Mouse (Mus musculus) heart, embryonic 16.5 days (tissue): ENCODE data around the gene Htr2a. TPM values are rescaled to one million over a fixed set of nuclear protein-coding genes. Genes with fewer than 3 reads are reported as not detected.

Experiments used
- ATAC-seq: fragments of 200-750 bp; cut with Nextera tagmentation; replicated peaks from 2 replicates; pipeline ENCODE4 v1.8.0; 2017; ENCODE audit warnings: moderate number of reproducible peaks; ENCODE audit not compliant: insufficient read depth, low FRiP score; ENCODE audit errors: extremely low read depth
- H3K27ac ChIP-seq: fragments of 300-500 bp; sonication (generic); 2 replicates; pipeline ENCODE4 v1.5.1; 2014; ENCODE audit warnings: mild to moderate bottlenecking, low read length, control low read depth, moderate library complexity
- H3K27me3 ChIP-seq: fragments of 300-500 bp; sonication (generic); 2 replicates; pipeline ENCODE4 v1.6.1; 2014; ENCODE audit warnings: low read length, mixed read lengths; ENCODE audit not compliant: control insufficient read depth, insufficient read depth
- H3K36me3 ChIP-seq: fragments of 300-500 bp; sonication (generic); 2 replicates; pipeline ENCODE4 v1.6.1; 2014; ENCODE audit not compliant: control insufficient read depth, insufficient read depth
- H3K4me1 ChIP-seq: fragments of 300-500 bp; sonication (generic); 2 replicates; pipeline ENCODE4 v1.6.1; 2014; ENCODE audit warnings: low read length, mixed read lengths; ENCODE audit not compliant: control insufficient read depth, insufficient read depth
- H3K4me2 ChIP-seq: fragments of 300-500 bp; sonication (generic); 2 replicates; pipeline ENCODE4 v1.6.1; 2014; ENCODE audit warnings: low read depth, mild to moderate bottlenecking, control low read depth, low read length
- H3K4me3 ChIP-seq: fragments of 300-500 bp; sonication (generic); 2 replicates; pipeline ENCODE4 v1.5.1; 2014; ENCODE audit warnings: mild to moderate bottlenecking, control low read depth, low read length
- H3K9ac ChIP-seq: fragments of 300-500 bp; sonication (generic); 2 replicates; pipeline ENCODE4 v1.6.1; 2014; ENCODE audit warnings: low read length, control low read depth
- H3K9me3 ChIP-seq: fragments of 300-500 bp; sonication (generic); replicated peaks from 2 replicates; pipeline ENCODE4 v1.6.1; 2016; ENCODE audit warnings: low read length; ENCODE audit not compliant: control insufficient read depth
- WGBS: fragments of 180-500 bp; shearing (Covaris S2); extraction: QIAGEN DNeasy Blood & Tissue Kit; methylation state at CpG from one replicate; pipeline ENCODE4 v1.1.7; 2014; 5-methylcytosine and 5-hydroxymethylcytosine counted together
- polyA plus RNA-seq: library from polyadenylated mRNA; unstranded; fragments of >200 nt; fragmentation: Nextera tagmentation; extraction: Ambion mirVana; gene quantifications from 2 replicates; pipeline ENCODE4 v1.2.1, GENCODE M21; 2015

Gene Htr2a
- polyA plus RNA-seq, 1 experiment from 2014 or later = 0.88 TPM

DNA sequence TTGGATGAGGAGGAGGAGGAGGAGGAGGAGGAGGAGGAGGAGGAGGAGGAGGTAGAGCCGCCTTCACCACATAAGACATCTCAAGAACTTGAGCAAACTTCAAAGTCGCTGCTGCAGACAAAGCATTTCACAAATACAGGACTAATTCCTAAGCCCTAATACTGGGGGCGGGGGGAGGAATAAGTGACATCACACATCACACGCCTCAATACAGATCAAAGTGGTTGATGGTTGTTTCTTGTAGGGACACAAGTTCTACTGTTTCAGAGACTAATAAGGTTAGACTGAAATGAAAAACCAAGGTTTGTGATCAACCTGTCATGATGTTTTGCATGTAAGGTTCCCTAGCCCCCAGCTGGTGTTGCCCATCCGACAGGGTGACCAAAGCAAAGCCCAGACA lies 39.2 kb downstream of the Htr2a start:
- H3K9me3 ChIP-seq = no peaks in the 10 kb centered on the region
- H3K4me2 ChIP-seq = no peak overlapping the region
- no peak for ATAC-seq
- H3K4me1 ChIP-seq = peaks cover 17% of the 10 kb centered on the region
- H3K36me3 ChIP-seq = no peaks in the 10 kb centered on the region
- H3K27me3 ChIP-seq = no peaks in the 10 kb centered on the region
- H3K4me3 ChIP-seq = no peak overlapping the region
- WGBS = 90% methylated on average over 5 of the region's 5 CpGs
- no peak overlapping the region for H3K27ac ChIP-seq
- no peak overlapping the region for H3K9ac ChIP-seq

DNA sequence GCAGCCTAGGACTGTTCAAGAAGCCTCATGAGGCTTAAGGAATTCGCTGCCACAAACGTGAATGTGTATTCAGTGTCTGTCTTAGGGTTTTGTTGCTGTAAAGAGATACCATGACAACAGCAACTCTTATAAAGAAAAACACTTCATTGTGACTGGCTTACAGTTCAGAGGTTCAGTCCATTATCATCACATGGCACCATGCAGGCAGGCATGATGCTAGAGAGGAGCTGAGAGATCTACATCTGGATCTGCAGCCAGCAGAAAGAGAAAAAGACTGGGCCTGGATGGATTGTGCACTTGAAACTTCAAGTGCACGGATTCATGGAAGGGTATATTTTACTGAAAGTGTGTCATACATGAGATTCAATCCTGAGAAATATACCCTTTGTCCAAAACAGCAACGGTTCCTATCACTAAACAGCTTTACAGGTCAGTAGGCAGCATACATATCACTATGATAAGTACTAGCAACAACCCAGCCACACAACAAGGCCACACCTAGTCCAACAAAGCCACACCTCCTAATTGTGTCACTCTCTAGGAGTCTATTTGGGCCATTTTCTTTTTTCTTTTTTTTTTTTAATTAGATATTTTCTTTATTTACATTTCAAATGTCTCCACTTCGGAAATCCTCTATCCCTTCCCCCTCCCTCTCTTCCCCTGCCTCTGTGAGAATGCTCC lies 43.8 kb downstream of the Htr2a start:
- H3K4me3 ChIP-seq = no peak overlapping the region
- no peak for ATAC-seq
- no peak overlapping the region for H3K27ac ChIP-seq
- H3K27me3 ChIP-seq = no peaks in the 10 kb centered on the region
- H3K9me3 ChIP-seq = no peaks in the 10 kb centered on the region
- peaks cover 3% of the 10 kb centered on the region; the same call in 1 of the 2 replicates for H3K4me1 ChIP-seq
- WGBS = 70% methylated on average over 5 of the region's 5 CpGs
- no peaks in the 10 kb centered on the region for H3K36me3 ChIP-seq
- H3K9ac ChIP-seq = no peak overlapping the region
- no peak overlapping the region for H3K4me2 ChIP-seq

DNA sequence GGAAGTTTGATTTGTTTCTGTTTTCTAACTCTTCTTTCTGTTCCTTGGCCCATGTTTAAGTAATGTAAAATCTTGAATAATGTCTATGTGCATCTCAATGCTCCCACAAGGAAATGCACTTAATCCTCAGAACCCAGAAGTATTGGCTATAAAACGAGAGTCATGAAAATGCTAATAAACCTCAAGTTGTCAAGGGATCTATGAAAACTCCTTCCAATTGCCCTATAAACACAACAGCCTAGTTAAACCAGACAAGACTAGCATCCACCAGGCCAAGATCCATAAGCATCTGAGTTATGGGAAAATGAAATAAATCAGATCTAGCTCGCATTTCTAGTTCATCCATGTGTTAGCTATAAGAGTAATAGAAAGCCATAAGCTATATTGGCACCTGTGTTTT lies 51.3 kb downstream of the Htr2a start:
- H3K36me3 ChIP-seq = no peaks in the 10 kb centered on the region
- ATAC-seq = no peak
- 95% methylated on average over 2 of the region's 2 CpGs for WGBS
- no peak overlapping the region for H3K4me2 ChIP-seq
- H3K4me1 ChIP-seq = no peaks in the 10 kb centered on the region
- H3K27me3 ChIP-seq = no peaks in the 10 kb centered on the region
- H3K27ac ChIP-seq = no peak overlapping the region
- no peak overlapping the region for H3K9ac ChIP-seq
- H3K9me3 ChIP-seq = no peaks in the 10 kb centered on the region
- no peak overlapping the region for H3K4me3 ChIP-seq

DNA sequence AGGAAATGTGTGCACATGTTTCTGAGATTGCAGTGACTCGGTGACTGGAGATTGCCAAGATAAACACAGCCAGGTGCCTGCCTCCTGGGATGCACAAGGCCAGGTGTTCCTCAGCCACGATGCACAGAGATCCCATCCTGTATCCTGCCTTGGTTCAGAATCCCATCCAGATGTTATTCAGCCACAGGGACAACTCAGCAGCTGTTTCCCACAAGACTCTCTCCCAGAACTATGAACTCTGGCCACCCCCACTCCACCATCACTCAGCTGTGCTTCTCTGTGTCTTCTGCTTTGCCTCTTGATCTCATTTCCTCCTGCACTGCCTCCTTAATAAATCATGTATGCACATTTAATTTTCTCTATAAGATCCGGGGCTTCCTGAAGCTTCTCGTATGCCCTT lies 56.1 kb downstream of the Htr2a start:
- no peak for ATAC-seq
- no peak overlapping the region for H3K4me2 ChIP-seq
- H3K36me3 ChIP-seq = no peaks in the 10 kb centered on the region
- no peaks in the 10 kb centered on the region for H3K27me3 ChIP-seq
- H3K27ac ChIP-seq = no peak overlapping the region
- no peaks in the 10 kb centered on the region for H3K9me3 ChIP-seq
- H3K4me1 ChIP-seq = no peaks in the 10 kb centered on the region
- no peak overlapping the region for H3K4me3 ChIP-seq
- 58% methylated on average over 4 of the region's 4 CpGs for WGBS
- no peak overlapping the region for H3K9ac ChIP-seq

DNA sequence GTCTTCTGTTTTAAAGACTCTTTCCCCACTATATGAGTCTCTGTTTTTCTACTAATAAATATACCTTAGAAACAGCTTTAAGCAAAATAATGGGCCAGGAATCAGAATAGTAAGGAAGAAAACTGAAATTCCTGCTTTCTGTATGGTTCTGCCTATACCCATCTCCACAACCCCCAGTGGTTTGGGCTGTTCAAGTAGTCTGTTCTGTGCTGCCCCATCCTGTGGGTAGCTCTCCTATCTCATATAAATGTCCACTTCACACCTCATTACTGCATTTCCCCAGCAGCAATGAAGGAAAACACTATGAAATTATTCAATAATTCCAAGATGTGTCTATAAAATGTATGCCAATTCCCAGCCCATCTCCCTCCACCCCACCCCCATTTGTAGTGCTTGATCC lies 56.8 kb downstream of the Htr2a start:
- no peaks in the 10 kb centered on the region for H3K4me1 ChIP-seq
- no peak overlapping the region for H3K4me2 ChIP-seq
- H3K4me3 ChIP-seq = no peak overlapping the region
- no peak overlapping the region for H3K27ac ChIP-seq
- no peaks in the 10 kb centered on the region for H3K36me3 ChIP-seq
- H3K9ac ChIP-seq = no peak overlapping the region
- H3K27me3 ChIP-seq = no peaks in the 10 kb centered on the region
- no peaks in the 10 kb centered on the region for H3K9me3 ChIP-seq
- ATAC-seq = no peak

DNA sequence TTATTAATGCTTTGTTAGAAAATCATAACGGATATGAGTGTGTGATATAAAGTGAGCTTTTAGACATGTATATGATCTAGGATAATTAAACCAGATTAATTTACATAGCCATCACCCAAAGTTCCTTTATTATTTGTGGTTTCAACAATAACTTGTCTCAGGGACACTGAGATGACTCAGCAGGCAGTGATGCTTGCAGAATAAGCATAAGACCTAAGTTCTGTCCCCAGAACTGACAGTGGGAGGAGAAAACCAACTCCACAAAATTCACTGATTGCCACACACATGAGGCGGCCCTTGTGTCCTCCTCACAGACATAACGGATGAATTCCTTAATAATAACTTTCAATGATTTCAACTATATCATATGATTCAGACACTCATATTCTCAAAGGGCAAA lies 58.6 kb downstream of the Htr2a start:
- Histone ChIP-seq H3K27me3 (no peaks in the 10 kb centered on the region), H3K4me1 (no peaks in the 10 kb centered on the region), H3K4me2 (no peak overlapping the region), H3K9ac (no peak overlapping the region), H3K9me3 (no peaks in the 10 kb centered on the region), H3K4me3 (no peak overlapping the region), H3K36me3 (no peaks in the 10 kb centered on the region), H3K27ac (no peak overlapping the region)
- no peak for ATAC-seq
- WGBS = 78% methylated on average over 3 of the region's 3 CpGs

DNA sequence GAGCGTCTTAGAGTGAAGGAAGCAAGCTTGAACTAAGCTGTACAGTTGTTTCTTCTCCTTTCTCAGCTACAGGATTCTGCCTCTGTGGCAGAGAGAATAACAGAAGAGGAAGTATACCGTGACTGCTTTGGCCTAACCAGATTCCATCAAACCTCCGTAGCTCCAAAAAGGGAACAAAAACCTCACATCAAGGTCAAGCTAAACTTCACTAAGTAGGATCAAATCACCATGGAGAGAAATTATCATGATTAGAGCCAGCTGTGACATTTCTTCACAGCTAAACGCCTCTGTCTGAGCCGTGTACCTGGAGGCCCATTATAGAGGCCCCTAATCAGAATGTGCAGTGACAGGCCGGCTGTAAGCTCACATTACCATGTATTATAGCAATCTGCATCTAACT lies 63.3 kb downstream of the Htr2a start:
- H3K4me1 ChIP-seq = no peaks in the 10 kb centered on the region
- ATAC-seq = no peak
- H3K36me3 ChIP-seq = no peaks in the 10 kb centered on the region
- H3K4me3 ChIP-seq = no peak overlapping the region
- H3K4me2 ChIP-seq = no peak overlapping the region
- 54% methylated on average over 6 of the region's 6 CpGs for WGBS
- H3K27me3 ChIP-seq = no peaks in the 10 kb centered on the region
- H3K9ac ChIP-seq = no peak overlapping the region
- H3K9me3 ChIP-seq = no peaks in the 10 kb centered on the region
- H3K27ac ChIP-seq = peak overlapping the region; percentile 31; the same call in 1 of the 2 replicates

DNA sequence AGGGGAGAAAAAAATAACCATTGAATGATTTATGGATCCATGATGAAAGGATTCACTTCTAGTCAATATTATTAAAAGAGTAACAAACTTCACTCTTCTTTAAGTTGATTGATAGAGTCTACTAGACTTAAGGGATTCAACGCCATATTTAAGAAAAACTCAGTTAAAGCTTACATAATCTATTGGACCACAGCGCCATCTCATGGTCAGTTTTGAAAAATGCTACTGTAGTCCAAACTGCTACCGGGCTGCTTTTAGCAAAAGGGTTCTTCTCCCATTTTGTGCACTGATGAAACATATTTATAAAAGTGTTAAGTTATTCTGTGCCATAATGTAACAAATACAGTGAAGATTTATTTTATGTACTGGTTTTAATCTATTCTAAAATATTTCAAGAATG lies 68.4 kb downstream of the Htr2a start:
- 21% methylated on average over 3 of the region's 3 CpGs for WGBS

DNA sequence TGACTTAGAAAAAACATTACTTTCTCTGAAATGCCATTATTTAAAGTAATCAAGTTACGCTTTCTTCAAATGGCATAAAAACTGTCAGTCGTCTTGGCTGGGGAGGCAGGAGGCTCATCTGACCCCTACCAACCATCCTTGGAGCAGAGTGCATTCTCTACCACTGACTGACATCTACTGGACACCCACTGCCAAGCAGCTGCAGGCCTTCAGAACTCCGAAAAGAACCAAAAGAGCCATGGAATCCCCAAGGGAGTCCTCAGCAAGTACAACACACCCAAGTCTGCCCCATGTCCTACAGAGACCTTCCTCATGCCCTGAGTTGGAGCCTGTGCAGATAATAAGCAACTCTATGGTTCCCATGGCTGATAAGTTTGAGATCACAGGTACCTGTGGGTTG lies 82.9 kb downstream of the Htr2a start:
- Histone ChIP-seq H3K36me3 (no peaks in the 10 kb centered on the region), H3K9ac (no peak overlapping the region), H3K4me2 (no peak overlapping the region), H3K4me3 (no peak overlapping the region), H3K27ac (no peak overlapping the region), H3K4me1 (no peaks in the 10 kb centered on the region), H3K27me3 (no peaks in the 10 kb centered on the region), H3K9me3 (no peaks in the 10 kb centered on the region)
- WGBS = 57% methylated on average over 3 of the region's 3 CpGs
- no peak for ATAC-seq

More for the DNA sequence above, 68.4 kb downstream of the Htr2a start:
- Histone ChIP-seq H3K4me2 (no peak overlapping the region), H3K27ac (no peak overlapping the region), H3K4me1 (no peaks in the 10 kb centered on the region), H3K4me3 (no peak overlapping the region), H3K9me3 (no peaks in the 10 kb centered on the region), H3K27me3 (no peaks in the 10 kb centered on the region), H3K9ac (no peak overlapping the region), H3K36me3 (no peaks in the 10 kb centered on the region)
- ATAC-seq = no peak
